Mouse (Mus musculus): ENCODE results near the gene Nav1.

DNA sequence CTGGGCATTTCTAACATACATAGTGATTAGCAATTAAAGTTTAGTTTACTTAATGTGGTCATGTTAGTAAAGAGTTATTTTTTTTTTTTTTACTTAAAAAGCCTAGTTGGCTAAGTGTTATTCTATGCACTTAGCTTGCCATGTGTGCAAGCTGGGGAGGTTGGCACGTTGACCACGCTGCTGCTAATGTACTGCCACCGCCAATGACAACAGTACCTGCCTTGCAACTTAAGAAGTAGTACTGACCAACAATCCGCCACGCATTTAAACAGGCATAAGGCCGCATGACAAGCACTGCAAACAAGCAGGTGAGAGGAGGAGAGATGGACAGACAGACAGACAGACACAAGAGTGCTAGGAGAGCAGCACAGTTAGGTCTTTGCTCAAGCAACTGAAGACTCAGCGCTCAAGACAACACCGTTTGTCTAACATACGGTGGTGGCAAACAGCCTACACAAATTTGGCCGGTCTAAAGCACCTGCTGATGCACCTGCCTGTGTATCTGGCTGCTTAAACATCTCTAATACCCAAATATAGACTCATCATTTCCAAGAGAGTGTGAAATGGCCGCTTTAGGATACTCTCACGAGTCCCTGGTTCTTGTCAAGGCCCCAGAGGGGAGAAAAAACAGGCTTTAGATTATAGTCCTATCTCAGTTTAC, 610 bp downstream of the Nav1 start:
- TF ChIP-seq POLR2A (IDR thresholded peaks at IDR 0.05; ENCODE audit: borderline replicate concordance, insufficient read depth, low read length) = no peak
- no peak for TF ChIP-seq CTCF (IDR thresholded peaks at IDR 0.05; ENCODE audit: borderline replicate concordance, insufficient read depth, low read depth, low read length)
